Mouse (Mus musculus) v-Abl transformed pro-B cells (cell line): ENCODE data around the gene N4bp3.

ENCODE experiments used
- in situ Hi-C, 2 experiments: fragments of 400-800 bp; cut with MboI; formaldehyde crosslinking; loops; one replicate each; pipeline ENCODE4 v1.15.1; 2025; ENCODE audit not compliant: unreplicated experiment in 2 of 2

The N4bp3 gene

GRCm38 (mm10) chr11:51609266-51609909 is 41.3 kb downstream of the N4bp3 start:
- in situ Hi-C loops = loop anchor here in 1 of 2 experiments (10.0 to 25.0 kb wide), 2 partner anchors 385 to 1703 kb away; partner anchors contain the start of genes Hspa4 and Zcchc10

- in situ Hi-C loops = loop anchor here in 1 of 2 experiments (10.0 to 25.0 kb wide), 2 partner anchors 388 to 1705 kb away; partner anchors contain the start of genes Hspa4 and Zcchc10
Observed at GRCm38 (mm10) chr11:51607096-51607738, 43.4 kb downstream of the N4bp3 start.

- in situ Hi-C loops = loop anchor here in 1 of 2 experiments (10.0 to 25.0 kb wide), 2 partner anchors 388 to 1706 kb away; partner anchors contain the start of genes Hspa4 and Zcchc10
Observed at GRCm38 (mm10) chr11:51606447-51607095, 44.1 kb downstream of the N4bp3 start, which contains the start of gene Hnrnpab. Gene Hnrnpab, minus strand, starts transcription at chr11:51606847.

GRCm38 (mm10) chr11:51605602-51606446 is 44.8 kb downstream of the N4bp3 start:
- in situ Hi-C loops = loop anchor here in 1 of 2 experiments (10.0 to 25.0 kb wide), 2 partner anchors 389 to 1706 kb away; partner anchors contain the start of genes Hspa4 and Zcchc10

GRCm38 (mm10) chr11:51602253-51602652 is 48.4 kb downstream of the N4bp3 start:
- in situ Hi-C loops = loop anchor here in 1 of 2 experiments (10.0 to 25.0 kb wide), 2 partner anchors 393 to 1710 kb away; partner anchors contain the start of genes Hspa4 and Zcchc10

GRCm38 (mm10) chr11:51597553-51597952 is 53.1 kb downstream of the N4bp3 start:
- in situ Hi-C loops = no loop called here

GRCm38 (mm10) chr11:51595459-51596083 is 55.1 kb downstream of the N4bp3 start:
- in situ Hi-C loops = no loop called here

GRCm38 (mm10) chr11:51594715-51595350 is 55.8 kb downstream of the N4bp3 start:
- in situ Hi-C loops = no loop called here

GRCm38 (mm10) chr11:51593849-51594248 is 56.8 kb downstream of the N4bp3 start:
- in situ Hi-C loops = no loop called here

- in situ Hi-C loops = no loop called here
Observed at GRCm38 (mm10) chr11:51593368-51593767, 57.3 kb downstream of the N4bp3 start.
